Mouse (Mus musculus): ENCODE results near the gene Bmt2. TPM values are rescaled to one million over a fixed set of nuclear protein-coding genes. Genes with fewer than 3 reads are reported as not detected.

Bmt2 gene
- polyA plus RNA-seq, 1 experiment from 2014 or later = 22.4 TPM

Other genes starting within 250 kb of the Bmt2 start
- 31.9 and 35.0 TPM in 2 replicates for gene Tmem168, start 69.9 kb downstream of the Bmt2 start, polyA plus RNA-seq (2016; fragmentation: Nextera tagmentation; extraction: Ambion mirVana)
- 9.3 and 17.2 TPM in 2 replicates for gene Gpr85, start 162.0 kb upstream of the Bmt2 start, polyA plus RNA-seq (2016; fragmentation: Nextera tagmentation; extraction: Ambion mirVana)
- 109 and 118 TPM in 2 replicates for gene 2610001J05Rik, start 193.6 kb upstream of the Bmt2 start, polyA plus RNA-seq (2016; fragmentation: Nextera tagmentation; extraction: Ambion mirVana)